Mouse (Mus musculus) adrenal gland, postnatal 36 days (tissue): ENCODE measurements around the gene Mark3. TPM values are rescaled to one million over a fixed set of nuclear protein-coding genes. Genes with fewer than 3 reads are reported as not detected.

ENCODE experiments used
- DNase-seq, 2 experiments: peaks; one replicate each; pipeline ENCODE4 v3.0.0; 2021; ENCODE audit warnings: mixed read lengths in 1 of 2
- total RNA-seq, 2 experiments: library from RNA; stranded (reverse); gene quantifications; 2 replicates each; pipeline ENCODE4 v1.2.3; 2021

Gene Mark3
- total RNA-seq, 2 experiments from 2014 or later, result 93.4 to 99.0 TPM

- no peak for DNase-seq
These were observed 123.4 kb downstream of the Mark3 start for GRCm38 (mm10) chr12:111697708-111698107.

GRCm38 (mm10) chr12:111698346-111698913, 124.1 kb downstream of the Mark3 start:
- peak; percentile 52 to 57 for DNase-seq

DNA sequence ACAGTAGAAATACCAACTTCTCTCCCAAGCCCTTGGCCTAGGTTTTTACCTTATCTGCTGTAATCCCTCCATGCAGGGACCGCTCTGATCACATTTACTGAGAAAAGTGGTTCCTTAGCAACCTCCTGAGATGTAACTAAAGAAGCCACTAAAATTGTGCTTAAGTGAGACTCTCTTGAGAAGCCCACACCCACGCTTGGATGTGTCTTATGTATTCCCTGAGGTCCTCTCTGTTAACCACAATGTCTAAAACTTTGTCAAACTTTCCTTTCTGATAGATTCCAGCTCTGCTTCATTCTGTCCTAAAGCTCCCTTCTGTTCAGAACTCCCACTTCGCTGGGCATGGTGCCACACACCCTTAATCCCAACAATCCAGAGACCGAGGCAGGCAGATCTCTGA, 125.2 kb downstream of the Mark3 start:
- no peak for DNase-seq

GRCm38 (mm10) chr12:111700920-111701458, 126.7 kb downstream of the Mark3 start:
- DNase-seq, result no peak

- no peak for DNase-seq
These were observed 129.0 kb downstream of the Mark3 start for GRCm38 (mm10) chr12:111703301-111703700.

- peak; percentile 55 to 65 for DNase-seq
These were observed 130.3 kb downstream of the Mark3 start for GRCm38 (mm10) chr12:111704609-111705008.

GRCm38 (mm10) chr12:111705186-111705973, 131.1 kb downstream of the Mark3 start:
- peak; percentile 64 to 69 for DNase-seq

Other genes starting within 250 kb of the Mark3 start
- 100 to 1,000 TPM; 112 to 153 TPM for gene Cdc42bpb, start 196.8 kb upstream of the Mark3 start, total RNA-seq
- under 1 TPM in 1 of 2 experiments, not detected in 1; 0.59 TPM for gene Lbhd2, start 167.7 kb upstream of the Mark3 start, total RNA-seq
- gene Exoc3l4, start 157.5 kb upstream of the Mark3 start, total RNA-seq, result 1 to 10 TPM; 4.8 to 6.7 TPM
- gene Tnfaip2, start 132.1 kb upstream of the Mark3 start, total RNA-seq, result 10 to 100 TPM; 13.9 to 14.3 TPM
- gene Gm266, start 88.7 kb upstream of the Mark3 start, total RNA-seq, result under 1 TPM in 1 of 2 experiments, not detected in 1; 0.53 TPM
- 100 to 1,000 TPM; 309 to 376 TPM for gene Eif5, start 36.5 kb upstream of the Mark3 start, total RNA-seq
- gene Ckb, start 97.8 kb downstream of the Mark3 start, total RNA-seq, result 10 to 100 TPM; 34.2 to 53.4 TPM
- gene Trmt61a, start 103.6 kb downstream of the Mark3 start, total RNA-seq, result 10 to 100 TPM; 15.7 to 18.6 TPM
- 10 to 100 TPM; 37.2 to 39.8 TPM for gene Bag5, start 138.7 kb downstream of the Mark3 start, total RNA-seq
- 10 to 100 TPM; 58.8 to 76.2 TPM for gene Apopt1, start 138.7 kb downstream of the Mark3 start, total RNA-seq
- 100 to 1,000 TPM in 1 of 2 experiments, 10 to 100 TPM in 1; 94.0 to 130 TPM for gene Klc1, start 184.3 kb downstream of the Mark3 start, total RNA-seq
- gene Xrcc3, start 239.3 kb downstream of the Mark3 start, total RNA-seq, result 10 to 100 TPM; 14.9 to 18.6 TPM
- gene Zfyve21, start 239.6 kb downstream of the Mark3 start, total RNA-seq, result 100 to 1,000 TPM in 1 of 2 experiments, 10 to 100 TPM in 1; 96.9 to 101 TPM